Mouse (Mus musculus): ENCODE measurements around the gene Psapl1. TPM values are rescaled to one million over a fixed set of nuclear protein-coding genes. Genes with fewer than 3 reads are reported as not detected.

The Psapl1 gene
- polyA plus RNA-seq, 1 experiment from 2014 or later: not detected

- Histone ChIP-seq H3K4me3 (no peak overlapping the region), H3K27ac (no peak overlapping the region), H3K4me1 (no peaks in the 10 kb centered on the region), H3K9me3 (replicated peaks) (no peaks in the 10 kb centered on the region), H3K36me3 (no peaks in the 10 kb centered on the region), H3K9ac (no peak overlapping the region), H3K27me3 (replicated peaks) (no peaks in the 10 kb centered on the region), H3K4me2 (no peak overlapping the region)
- no peak for ATAC-seq
- 71% methylated on average over 18 of the region's 18 CpGs for WGBS (ENCODE audit: insufficient replicate concordance)
These were observed 51.1 kb downstream of the Psapl1 start for GRCm38 (mm10) chr5:36254642-36255516.

Other genes with a start within 250 kb of the Psapl1 start
- gene Sorcs2, start 194.1 kb downstream of the Psapl1 start, polyA plus RNA-seq (2016; fragmentation: Nextera tagmentation; extraction: Ambion mirVana): 1.2 and 1.6 TPM in 2 replicates

All from liver, embryonic 12.5 days (tissue).